Mouse (Mus musculus): ENCODE data around the gene Dusp1.

The Dusp1 gene

GRCm38 (mm10) chr17:26524801-26525200, 37.1 kb downstream of the Dusp1 start:
- DNase-seq (ENCODE audit: low read depth, low spot score) = no peak

- no peak for DNase-seq (ENCODE audit: low read depth, low spot score)
Observed at GRCm38 (mm10) chr17:26524316-26524715, 37.6 kb downstream of the Dusp1 start.

GRCm38 (mm10) chr17:26522711-26523110, 39.2 kb downstream of the Dusp1 start:
- DNase-seq (ENCODE audit: low read depth, low spot score) = no peak

DNA sequence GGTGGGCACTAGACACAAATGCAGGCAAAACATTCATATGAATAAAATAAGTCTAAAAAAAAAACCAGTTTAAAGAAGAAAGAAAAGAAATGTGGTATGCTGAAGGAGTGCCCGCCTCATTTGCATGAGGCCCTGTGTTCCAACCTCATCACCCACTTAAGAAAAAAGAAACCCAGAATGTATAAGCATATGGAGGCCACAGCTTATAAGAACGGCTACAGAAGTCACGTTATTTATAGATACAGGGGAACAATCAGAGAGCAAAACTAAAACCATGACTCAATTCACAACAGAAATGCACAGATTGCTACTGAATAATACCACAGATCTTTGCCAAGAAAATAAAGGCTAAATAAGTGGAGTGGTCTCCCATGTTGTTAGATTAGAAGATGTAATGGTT, 43.6 kb downstream of the Dusp1 start:
- no peak for DNase-seq (ENCODE audit: low read depth, low spot score)

- no peak for DNase-seq (ENCODE audit: low read depth, low spot score)
Observed at GRCm38 (mm10) chr17:26515675-26516074, 46.3 kb downstream of the Dusp1 start.

DNA sequence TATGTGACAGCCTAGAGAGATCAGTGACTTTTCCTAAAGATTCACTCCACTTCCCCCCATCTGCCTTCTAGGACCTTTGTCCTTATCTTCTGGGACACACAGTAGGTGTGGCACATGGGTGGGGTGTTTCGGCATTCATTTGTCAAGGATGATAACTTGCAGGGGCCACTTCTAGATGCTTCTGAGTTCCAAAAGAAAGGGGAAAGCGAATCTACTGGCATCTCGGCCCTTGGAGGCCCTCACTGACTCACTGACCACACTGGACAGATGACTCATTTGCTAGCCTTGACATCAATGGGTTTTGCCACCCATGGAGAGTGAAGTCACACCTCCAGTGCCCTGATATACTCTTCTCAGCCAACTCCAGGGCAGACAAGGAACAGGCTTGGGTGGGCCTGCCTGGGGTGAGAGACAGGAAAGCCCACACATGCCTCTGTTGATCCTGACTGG, 47.3 kb downstream of the Dusp1 start:
- DNase-seq (ENCODE audit: low read depth, low spot score) = no peak

DNA sequence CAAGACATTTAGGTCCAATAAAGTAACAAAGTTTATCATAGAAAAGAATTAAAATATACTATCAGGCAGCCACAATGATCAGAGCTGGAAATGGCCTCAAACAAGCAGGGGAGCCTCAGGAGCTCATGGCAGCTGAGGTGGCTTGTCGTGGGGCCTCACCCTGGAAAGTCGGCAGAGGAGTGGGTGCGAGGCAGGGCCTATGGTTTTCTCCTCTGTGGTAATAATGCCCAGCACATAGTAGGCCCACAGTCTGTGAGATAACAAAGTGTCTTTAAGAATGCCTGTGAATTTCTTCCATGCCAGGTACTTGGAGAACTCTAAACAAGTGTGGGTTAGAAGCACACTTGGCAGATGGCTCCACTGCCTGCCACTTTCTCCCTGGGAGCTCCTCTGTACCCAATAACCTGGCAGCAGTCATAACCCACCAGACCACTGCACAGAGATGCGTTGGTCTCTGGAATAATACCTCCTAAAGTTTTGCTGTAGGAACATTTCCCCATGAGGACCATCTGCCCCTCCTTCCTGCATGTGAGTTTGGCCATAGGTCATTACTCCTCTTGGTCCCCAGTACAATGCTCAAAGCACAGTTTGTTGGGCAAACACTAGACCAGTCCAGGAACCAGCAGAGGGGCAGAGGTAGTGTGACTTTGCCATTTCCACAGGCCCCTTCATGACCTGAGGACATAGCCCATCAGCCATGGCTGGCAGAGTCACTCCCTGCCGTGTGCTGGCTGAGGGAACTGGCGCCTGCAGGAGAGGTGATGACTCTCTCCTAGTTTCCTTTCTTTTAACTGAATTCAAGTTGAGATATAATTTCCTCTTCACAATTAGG, 48.3 kb downstream of the Dusp1 start:
- DNase-seq (ENCODE audit: low read depth, low spot score) = no peak

GRCm38 (mm10) chr17:26512961-26513360, 49.0 kb downstream of the Dusp1 start:
- DNase-seq (ENCODE audit: low read depth, low spot score) = no peak

DNA sequence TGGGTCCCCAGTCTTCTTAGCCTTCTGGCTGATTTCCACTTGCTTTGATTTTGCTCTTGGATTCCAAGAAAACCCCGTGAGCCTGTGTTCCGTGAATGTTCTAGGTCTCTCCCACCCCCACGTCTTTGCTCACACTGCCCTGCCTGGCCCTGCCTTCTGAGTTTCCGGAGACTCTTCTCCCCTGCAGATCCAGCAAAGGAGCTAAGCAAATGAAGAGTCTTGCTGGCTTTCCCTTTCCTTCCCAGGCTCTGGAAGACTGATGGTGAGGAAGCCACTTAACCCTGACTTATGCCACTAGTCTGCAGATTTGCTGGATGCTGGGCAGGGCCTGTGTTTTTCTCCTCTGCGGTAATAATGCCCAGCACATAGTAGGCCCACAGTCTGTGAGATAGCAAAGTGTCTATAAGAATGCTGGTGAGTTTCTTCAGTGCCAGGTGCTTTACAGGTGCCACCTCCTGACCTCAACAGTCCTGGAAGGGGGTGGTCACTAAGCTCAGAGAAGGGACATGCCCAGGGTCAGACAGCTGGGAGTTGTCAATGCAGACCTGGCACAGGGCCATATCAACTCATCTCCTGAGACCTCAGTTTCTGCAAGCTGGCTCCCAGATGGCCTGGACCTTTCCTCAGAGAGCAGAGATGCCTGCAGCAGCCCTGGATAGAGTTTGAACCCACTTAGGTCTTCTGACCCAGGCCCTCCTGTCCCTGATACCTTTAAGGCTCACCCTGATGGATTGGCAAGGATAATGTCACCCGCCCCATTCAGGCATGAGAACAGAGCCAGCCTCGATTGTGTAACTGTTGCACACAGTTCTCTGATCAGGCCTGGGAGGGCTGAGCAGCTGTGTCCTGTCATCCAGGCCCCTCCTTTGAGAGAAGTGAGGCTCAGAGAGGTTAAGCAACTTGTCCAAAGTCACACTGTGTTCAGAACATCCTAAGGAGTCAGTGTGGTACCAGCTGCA, 49.8 kb downstream of the Dusp1 start:
- DNase-seq (ENCODE audit: low read depth, low spot score) = no peak

DNA sequence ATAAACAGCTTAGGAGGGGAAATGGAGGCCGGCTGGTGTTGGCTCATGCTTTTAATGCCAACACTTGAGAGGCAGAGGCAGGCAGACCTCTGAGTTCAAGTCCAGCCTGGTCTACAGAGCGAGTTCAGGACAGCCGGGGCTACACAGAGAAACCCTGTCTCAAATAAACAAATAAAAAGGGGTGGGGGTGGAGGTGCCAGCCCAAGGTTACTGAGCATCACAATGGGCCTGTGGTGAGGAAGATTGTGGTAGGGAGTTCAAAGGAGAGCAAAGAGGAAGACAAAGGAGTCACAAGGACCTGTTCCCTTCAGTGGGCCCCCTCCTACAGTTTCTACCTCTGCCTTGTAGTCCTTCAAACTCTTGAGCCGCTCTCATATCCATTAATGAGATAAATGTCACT, 50.7 kb downstream of the Dusp1 start:
- DNase-seq (ENCODE audit: low read depth, low spot score) = no peak

GRCm38 (mm10) chr17:26510146-26511045, 51.5 kb downstream of the Dusp1 start:
- no peak for DNase-seq (ENCODE audit: low read depth, low spot score)

GRCm38 (mm10) chr17:26508961-26509771, 52.8 kb downstream of the Dusp1 start:
- peak; percentile 38 for DNase-seq (ENCODE audit: low read depth, low spot score)

- peak; percentile 86 for DNase-seq (ENCODE audit: low read depth, low spot score)
Observed at GRCm38 (mm10) chr17:26508345-26508960, 53.5 kb downstream of the Dusp1 start.

GRCm38 (mm10) chr17:26507966-26508344, 54.0 kb downstream of the Dusp1 start:
- DNase-seq (ENCODE audit: low read depth, low spot score) = peak; percentile 78

GRCm38 (mm10) chr17:26506997-26507871, 54.7 kb downstream of the Dusp1 start:
- DNase-seq (ENCODE audit: low read depth, low spot score) = no peak

DNA sequence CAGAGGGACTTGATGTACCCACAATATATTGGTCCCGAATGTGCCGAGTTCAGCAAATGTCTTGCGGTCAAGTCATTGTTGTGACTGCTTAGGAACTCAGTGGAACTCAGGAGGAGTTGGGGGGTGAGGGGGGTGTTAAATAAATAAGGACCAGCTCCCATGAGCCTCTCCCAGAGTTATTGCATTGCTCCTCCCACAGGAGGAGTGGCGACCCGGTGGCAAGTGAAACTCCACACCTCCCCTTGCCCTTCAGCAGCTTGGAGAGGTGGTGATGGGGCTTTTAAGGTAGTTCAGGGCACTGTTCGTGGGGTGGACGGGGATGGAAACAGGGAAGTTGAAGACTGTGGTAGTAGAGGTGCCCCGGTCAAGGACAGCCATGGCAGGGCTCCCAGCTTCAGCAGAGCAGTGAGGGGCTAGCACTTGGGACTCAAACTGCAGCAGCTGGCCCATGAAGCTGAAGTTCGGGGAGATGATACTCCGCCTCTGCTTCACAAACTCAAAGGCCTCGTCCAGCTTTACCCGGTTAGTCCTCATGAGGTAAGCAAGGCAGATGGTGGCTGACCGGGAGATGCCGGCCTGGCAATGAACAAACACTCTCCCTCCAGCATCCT, 55.8 kb downstream of the Dusp1 start:
- no peak for DNase-seq (ENCODE audit: low read depth, low spot score)

DNA sequence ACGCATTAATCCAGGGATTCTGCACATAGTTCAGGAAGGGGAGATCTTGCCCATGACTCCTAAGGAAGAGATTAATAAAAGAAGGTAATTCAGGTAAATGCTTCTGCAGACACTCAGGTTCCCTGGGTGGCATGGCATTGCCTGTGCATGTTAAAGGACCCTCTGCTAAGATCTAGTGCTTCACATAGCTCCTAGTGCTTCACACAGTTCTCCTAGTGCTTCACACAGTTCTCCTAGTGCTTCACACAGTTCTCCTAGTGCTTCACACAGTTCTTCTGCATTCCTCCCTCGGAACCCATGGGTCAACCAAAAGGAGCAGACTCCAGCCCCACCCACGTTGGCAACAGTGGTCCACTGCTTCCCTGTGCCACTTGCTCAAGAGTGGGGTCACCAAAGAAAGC, 56.7 kb downstream of the Dusp1 start:
- DNase-seq (ENCODE audit: low read depth, low spot score) = no peak

DNA sequence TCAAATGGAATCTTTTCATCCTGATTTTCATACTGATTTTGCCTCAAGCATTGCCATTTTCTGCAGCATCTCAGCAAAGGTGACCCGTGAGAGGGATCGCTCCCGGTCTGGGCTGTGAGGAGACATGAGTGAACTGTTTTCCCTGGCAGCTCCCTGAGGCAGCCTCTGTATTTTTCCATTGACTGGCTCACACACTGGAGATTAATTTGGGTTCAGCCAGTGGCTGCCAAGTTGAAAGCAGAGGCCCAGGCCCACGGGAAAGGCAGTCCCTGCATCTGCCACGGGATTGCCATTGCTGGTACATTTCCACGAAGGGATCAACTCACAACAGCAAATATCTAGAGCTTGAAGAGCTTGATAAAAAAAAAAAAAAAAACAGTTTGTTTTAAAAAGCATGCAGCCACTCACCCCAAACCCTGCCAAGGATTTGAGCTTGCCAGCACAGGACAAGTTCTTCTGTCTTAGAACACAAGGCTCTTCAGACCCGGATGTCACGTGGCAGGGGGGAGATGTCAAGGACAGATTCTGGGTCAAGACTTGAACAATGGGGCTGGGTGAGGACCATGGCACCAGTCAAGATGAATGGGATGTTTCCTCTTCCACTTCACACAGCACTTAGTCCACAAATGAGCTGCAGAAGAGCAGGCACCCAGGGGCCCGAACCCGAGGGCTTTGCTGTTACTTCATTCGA, 57.8 kb downstream of the Dusp1 start:
- no peak for DNase-seq (ENCODE audit: low read depth, low spot score)

Measured in retina, postnatal 7 days (tissue).